Mouse (Mus musculus): ENCODE measurements around the gene Fam229b.

Gene Fam229b

DNA sequence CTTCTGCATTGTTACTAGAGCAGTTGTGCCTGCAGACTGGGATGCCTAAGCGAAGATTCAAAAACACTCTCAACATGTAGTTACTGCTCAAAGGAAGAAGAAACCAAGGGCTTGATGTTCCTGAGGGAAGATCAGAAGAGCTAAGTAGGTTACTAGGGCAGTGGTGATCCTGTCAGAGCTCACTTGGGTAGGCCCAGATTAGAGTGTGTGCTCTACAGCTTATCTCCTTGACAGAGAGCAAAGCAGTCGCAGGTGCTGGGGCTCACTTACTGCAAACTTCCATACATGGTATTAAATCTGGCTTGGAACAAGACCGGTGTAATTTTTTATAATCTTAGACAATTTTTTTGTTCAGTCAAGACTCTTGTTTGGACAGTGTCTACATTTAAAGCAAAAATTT lies 4.1 kb upstream of the Fam229b start:
- DNase-seq (ENCODE audit: low spot score): no peak

DNA sequence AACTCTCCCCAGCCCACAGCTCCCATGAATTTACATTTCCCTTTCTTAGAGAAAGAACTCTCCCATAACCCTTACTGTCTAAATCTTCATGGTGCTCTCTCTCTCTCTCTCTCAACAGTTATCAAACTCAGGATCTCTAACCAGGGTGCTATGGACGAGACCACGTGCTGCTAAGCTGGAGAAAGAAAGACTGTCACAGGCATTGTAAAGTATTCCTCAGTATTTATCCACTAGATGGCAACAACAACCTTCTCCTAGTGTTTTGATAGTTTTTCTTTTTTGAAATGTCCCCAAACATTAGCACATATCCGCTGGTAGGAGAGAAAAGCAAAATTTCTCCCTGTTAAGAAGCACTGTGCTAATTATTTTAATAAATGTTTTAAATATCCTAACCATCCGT lies 12.3 kb downstream of the Fam229b start:
- DNase-seq (ENCODE audit: low spot score): no peak

DNA sequence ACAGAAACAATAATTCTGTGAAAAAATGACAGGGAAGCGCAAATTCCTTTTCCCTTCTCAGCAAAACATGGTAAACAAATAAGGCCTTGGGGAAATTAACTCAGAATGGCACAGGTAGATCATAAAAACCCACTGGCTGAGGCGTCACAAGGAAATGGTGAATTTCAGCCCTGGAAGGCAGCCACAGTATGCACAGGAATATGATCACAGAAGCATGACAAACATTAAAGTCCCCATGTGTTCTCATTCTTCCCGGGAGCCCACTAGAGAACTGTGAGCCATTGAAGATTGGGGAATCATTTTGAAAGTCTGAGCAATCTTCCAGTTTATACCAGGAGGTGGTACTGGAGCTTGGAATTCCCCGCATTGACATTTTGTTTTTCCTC lies 24.2 kb downstream of the Fam229b start:
- DNase-seq (ENCODE audit: low spot score): no peak

DNA sequence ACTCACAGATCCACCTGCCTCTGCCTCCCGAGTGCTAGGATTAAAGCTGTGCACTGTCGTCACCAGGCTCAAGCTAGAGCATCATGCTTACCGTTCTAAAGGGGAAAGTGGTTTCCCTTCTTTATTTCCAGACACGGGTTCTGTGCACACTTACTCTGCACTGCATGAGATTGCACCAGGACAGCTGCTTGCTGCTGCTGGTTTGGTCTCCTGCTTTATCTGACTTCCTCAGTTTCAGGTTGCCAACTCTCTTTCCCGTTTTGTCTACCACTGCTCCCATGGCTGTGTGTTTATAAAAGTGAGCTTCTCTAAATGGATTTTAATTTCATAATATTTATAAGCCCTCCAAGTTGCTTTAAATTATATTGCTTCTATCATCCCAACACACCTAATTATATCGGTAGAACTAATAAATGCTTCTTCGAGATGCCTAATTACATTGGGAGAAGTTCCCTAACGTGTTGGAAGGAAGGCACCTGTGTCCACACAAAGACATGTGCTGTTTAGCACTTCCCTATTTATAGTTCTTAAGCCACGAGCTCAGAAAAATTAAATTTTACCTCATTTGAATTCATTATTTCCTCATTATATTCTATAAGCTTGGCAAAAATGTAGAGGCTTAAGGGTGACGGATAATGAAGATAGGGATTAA lies 24.8 kb downstream of the Fam229b start:
- DNase-seq (ENCODE audit: low spot score): no peak

DNA sequence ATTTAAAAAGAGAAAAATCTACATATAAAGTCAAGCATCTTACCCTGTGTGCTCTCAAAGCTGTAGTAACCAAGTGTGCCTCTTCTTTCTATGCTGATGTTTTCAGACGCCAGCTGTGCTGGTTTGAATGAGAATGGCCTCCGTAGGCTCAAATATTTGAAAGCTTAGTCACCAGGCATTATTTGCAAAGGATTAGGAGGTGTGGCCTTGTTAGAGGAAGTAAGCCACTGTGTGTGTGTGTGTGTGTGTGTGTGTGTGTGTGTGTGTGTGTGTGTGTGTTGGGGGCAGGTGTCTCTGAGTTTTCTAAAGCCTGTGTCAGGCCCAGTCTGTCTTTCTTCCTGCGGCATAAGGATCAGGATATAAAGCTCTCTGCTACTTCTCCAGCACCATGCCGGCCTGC lies 26.8 kb downstream of the Fam229b start:
- DNase-seq (ENCODE audit: low spot score): no peak

DNA sequence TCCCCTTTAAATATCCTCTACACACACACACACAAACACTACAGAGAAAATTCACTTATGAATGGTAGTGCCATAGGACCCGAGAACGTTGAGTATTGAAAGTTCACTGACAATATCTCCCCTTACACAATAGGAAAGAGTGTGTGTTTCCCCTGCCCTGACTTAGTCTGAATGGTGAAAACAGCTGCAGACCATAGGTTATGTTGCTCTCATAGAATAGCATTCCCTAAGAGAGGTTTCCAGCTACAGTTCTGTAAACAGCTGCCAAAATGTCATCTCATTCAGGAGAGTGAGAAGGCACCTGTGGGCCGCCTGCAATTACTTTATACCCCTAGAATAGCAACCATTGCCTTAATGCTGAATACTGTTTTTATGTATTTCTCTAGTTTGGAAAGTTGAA lies 27.3 kb downstream of the Fam229b start:
- DNase-seq (ENCODE audit: low spot score): no peak

DNA sequence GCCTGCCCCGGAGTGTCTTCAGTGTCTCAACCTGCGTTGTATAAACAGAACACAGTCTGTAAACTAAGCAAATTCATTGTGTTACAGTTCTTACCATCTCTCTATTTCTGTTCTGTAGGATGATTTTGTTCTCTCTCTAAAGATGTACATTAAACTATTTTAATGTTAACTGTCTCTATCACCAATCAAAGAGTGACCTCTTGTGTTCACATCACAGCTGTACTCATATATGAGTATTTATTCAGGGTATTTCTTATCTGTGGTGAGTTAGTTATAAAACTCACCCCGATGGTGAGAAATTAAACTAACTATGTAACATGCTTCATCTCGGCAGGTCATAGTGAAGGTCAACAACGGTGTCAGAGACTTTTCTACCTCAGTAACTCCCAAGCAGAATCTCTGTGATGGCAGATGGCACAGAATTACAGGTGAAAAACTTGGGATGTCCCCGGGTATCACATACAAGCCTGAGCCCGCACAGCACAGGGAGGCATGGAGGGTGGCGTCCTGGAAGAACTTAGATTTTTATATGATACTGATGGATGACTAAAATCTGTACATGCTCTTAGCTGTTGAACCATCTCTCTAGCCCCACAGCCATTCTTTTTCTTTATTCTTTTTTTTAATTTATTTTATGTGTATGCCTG lies 28.8 kb downstream of the Fam229b start:
- no peak for DNase-seq (ENCODE audit: low spot score)

DNA sequence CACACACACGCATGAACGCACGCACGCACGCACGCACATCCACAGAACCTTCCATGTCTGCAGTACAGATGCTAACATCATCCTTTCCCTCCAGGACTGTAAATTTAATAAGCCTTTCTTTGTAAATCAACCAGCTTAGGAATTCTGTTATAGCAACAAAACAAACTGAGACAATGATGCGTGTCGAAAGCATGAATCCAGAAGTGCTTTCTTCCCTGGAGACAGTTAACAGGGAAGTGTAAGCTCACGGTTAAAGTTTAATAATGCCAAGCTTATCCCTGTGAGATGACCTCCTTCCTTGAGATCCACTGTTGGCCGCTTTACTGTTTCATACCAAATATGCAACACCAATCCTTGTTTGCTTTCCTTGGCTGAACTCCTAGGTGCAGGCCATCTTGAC lies 35.0 kb downstream of the Fam229b start:
- DNase-seq (ENCODE audit: low spot score): no peak

DNA sequence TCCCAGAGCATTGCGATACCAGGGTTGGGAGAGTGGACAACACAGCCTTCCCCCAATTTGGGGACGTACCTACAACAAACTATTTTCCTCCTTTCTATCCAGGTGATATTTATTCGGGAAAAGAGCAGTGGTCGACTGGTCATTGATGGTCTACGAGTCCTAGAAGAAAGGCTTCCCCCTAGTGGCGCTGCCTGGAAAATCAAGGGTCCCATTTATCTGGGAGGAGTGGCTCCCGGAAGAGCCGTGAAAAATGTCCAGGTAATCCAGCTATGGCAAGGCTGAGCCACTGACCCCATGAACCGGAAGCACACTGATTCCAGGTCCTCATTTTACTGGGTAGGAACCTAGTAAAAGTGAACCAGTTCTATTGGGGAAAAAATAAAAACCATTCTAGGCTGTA lies 36.7 kb downstream of the Fam229b start:
- peak; percentile 25 for DNase-seq (ENCODE audit: low spot score)

DNA sequence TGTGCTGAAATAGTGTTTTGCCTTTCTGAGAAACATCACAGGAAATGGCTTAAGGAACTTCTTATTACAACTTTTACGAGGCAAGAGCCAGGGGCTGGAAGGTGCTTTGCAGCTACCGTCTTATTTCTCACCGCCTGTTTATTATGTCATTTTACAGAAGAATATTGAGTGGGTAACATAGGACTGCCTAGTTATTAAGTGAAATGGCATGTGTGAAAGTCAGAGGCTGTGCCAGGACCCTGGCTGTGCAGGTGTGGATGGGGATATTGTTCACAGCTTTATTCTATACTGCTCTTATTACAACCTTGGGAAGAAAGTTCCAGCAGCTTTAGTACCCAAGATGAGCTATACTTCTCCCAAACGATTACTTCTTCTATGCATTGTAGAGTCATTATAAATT lies 61.7 kb downstream of the Fam229b start:
- no peak for DNase-seq (ENCODE audit: low spot score)

Measured in layer of hippocampus, adult 11-12 months (tissue).